Mouse (Mus musculus): ENCODE results near the gene Dgkb. TPM values are rescaled to one million over a fixed set of nuclear protein-coding genes. Genes with fewer than 3 reads are reported as not detected.

Gene Dgkb
- polyA plus RNA-seq, 2 experiments: 0.03 TPM; not detected in 1

DNA sequence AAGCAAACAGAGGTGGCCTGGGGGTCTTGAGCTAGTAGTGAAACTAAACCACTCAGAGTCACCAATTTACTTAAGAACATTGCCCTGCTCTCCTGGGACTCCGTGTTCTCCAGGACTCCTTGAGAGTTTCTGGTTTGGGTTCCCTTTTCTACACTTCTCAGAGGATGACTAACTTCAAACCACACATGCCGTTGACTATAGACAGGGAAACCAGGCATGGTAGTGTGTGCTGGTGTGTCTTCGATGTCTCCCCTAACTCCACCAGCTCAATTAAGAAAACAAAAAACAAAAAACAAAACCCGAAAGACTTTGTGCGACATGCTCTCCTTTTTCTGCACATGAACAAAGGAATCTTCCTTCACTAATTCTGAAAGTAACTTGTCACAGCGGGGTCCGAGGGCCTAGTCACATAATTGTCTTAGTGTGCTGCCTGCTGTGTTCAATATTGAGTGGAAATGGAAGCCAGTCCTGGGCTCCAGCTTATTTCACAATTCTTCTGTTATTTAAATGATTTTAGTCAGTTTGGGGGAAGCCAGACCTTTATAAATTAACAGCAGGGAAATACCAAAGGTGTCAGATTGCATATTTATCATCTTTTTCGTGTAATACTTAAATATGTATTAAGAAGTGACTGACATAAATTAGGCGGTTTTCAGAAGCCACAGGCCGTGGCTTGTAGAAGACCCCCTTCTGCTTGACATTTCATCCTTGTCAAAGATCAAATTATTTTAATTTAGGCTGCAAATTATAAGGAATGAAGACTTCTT lies 618.0 kb downstream of the Dgkb start:
- WGBS (ENCODE audit: insufficient replicate concordance): 56% methylated on average over 10 of the region's 10 CpGs
- H3K27ac ChIP-seq: no peak overlapping the region

DNA sequence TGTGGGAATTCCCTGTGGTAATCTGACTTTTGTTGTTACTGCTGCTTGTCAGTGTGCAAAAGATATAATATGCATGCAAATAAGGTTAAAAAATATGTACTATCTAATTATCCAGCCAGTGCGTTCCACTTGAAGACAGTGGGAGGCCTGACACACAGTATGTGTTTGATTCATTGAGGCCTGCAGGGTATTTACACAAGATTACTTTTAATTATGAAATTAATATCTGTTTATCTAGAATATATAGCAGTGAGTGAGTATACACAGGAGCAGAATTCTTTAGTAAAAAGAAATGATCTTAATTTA lies 618.6 kb downstream of the Dgkb start:
- Histone ChIP-seq H3K36me3 (replicated peaks; ENCODE audit: control insufficient read depth, insufficient read depth, low read depth) (no peaks in the 10 kb centered on the region), H3K27ac (no peak overlapping the region), H3K27me3 (ENCODE audit: control insufficient read depth, insufficient read depth, low read length) (no peaks in the 10 kb centered on the region), H3K9ac (replicated peaks) (no peak overlapping the region), H3K4me1 (replicated peaks; ENCODE audit: control insufficient read depth in 2 of 2, insufficient read depth in 2 of 2, low read length in 1 of 2) (no peaks in the 10 kb centered on the region), H3K4me3 (ENCODE audit: insufficient read depth in 1 of 2, low read depth in 2 of 2, low read length in 2 of 2) (no peak overlapping the region), H3K9me3 (ENCODE audit: control insufficient read depth, low read length) (no peaks in the 10 kb centered on the region), H3K4me2 (ENCODE audit: low read depth) (no peak overlapping the region)
- TF ChIP-seq EP300 (IDR thresholded peaks at IDR 0.05; ENCODE audit: low read depth) (no peak), CTCF (IDR thresholded peaks at IDR 0.05; ENCODE audit: low read depth) (no peak)
- 62% methylated on average over 1 of the region's 1 CpGs for WGBS (ENCODE audit: insufficient replicate concordance)
- ATAC-seq (ENCODE audit: insufficient read depth) (no peak), DNase-seq (ENCODE audit: low read depth in 3 of 3, low spot score in 3 of 3) (no peak)

More for the DNA sequence above, 618.0 kb downstream of the Dgkb start:
- DNase-seq (ENCODE audit: low read depth in 3 of 3, low spot score in 3 of 3) (no peak), ATAC-seq (ENCODE audit: insufficient read depth) (no peak)
- H3K36me3 ChIP-seq (replicated peaks; ENCODE audit: control insufficient read depth, insufficient read depth, low read depth): no peaks in the 10 kb centered on the region
- no peaks in the 10 kb centered on the region for H3K9me3 ChIP-seq (ENCODE audit: control insufficient read depth, low read length)
- H3K9ac ChIP-seq (replicated peaks): no peak overlapping the region
- TF ChIP-seq CTCF (IDR thresholded peaks at IDR 0.05; ENCODE audit: low read depth) (no peak), EP300 (IDR thresholded peaks at IDR 0.05; ENCODE audit: low read depth) (no peak)
- no peaks in the 10 kb centered on the region for H3K4me1 ChIP-seq (replicated peaks; ENCODE audit: control insufficient read depth in 2 of 2, insufficient read depth in 2 of 2, low read length in 1 of 2)
- H3K4me3 ChIP-seq (ENCODE audit: insufficient read depth in 1 of 2, low read depth in 2 of 2, low read length in 2 of 2): no peak overlapping the region
- no peak overlapping the region for H3K4me2 ChIP-seq (ENCODE audit: low read depth)
- H3K27me3 ChIP-seq (ENCODE audit: control insufficient read depth, insufficient read depth, low read length): no peaks in the 10 kb centered on the region

DNA sequence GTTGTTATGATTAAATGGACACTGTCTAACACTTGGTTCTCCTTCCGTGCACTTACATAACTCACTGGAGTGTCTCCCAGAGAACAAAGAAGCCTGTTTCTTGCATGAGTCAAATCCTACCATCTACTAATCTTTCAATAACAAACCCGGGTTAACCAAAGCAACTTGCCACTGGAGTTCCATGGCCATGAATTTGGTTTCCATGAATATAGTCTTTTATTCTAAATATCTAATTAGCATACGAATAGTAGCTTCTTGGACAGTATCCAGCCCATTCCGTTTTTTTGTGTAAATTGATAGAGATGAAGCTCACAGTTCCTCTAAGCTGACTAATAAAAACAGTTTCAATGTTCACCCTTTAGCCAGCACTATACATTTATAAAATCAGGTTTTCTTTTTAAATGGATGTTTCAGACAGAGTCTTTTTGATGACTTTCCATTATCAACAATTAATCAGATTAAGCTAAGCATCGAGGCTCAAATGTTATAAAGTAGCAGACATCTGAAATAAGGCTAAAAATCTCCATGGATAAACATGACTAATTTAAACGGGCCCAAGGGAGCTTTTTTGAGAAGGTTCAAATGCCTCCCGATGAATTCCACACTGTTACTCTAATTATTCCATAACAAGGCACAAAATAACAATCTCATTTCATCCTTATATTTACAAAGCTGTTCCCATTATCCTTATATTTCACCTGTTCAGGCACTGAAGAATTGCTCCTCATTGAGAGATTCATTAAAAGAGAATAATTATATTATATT lies 633.0 kb downstream of the Dgkb start:
- H3K27ac ChIP-seq: no peak overlapping the region
- no peaks in the 10 kb centered on the region for H3K27me3 ChIP-seq (ENCODE audit: control insufficient read depth, insufficient read depth, low read length)
- no peaks in the 10 kb centered on the region for H3K9me3 ChIP-seq (ENCODE audit: control insufficient read depth, low read length)
- no peak overlapping the region for H3K4me3 ChIP-seq (ENCODE audit: insufficient read depth in 1 of 2, low read depth in 2 of 2, low read length in 2 of 2)
- ATAC-seq (ENCODE audit: insufficient read depth) (no peak), DNase-seq (ENCODE audit: low read depth in 3 of 3, low spot score in 3 of 3) (no peak)
- 53% methylated on average over 7 of the region's 7 CpGs for WGBS (ENCODE audit: insufficient replicate concordance)
- H3K4me1 ChIP-seq (replicated peaks; ENCODE audit: control insufficient read depth in 2 of 2, insufficient read depth in 2 of 2, low read length in 1 of 2): no peaks in the 10 kb centered on the region
- TF ChIP-seq EP300 (IDR thresholded peaks at IDR 0.05; ENCODE audit: low read depth): no peak
- H3K9ac ChIP-seq (replicated peaks): no peak overlapping the region
- no peak overlapping the region for H3K4me2 ChIP-seq (ENCODE audit: low read depth)
- no peaks in the 10 kb centered on the region for H3K36me3 ChIP-seq (replicated peaks; ENCODE audit: control insufficient read depth, insufficient read depth, low read depth)

DNA sequence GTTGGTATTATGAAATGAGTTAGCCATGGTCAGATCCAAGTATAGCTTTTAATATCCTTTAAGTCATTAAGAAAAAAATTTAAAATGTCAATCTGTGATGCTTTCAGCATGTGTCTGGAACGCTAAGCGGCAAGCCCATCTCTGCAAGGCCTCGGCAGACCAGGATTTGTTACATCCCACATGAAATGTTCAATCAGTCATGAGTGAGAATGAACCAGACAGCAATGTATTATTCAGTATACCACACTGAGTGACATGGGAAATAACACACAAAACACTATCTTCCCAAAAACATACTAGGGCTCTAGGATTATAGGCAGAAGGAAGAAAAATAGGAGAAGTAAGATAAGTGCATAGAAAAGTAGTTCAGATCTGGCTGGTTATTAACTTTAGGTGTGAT lies 634.2 kb downstream of the Dgkb start:
- 76% methylated on average over 3 of the region's 3 CpGs for WGBS (ENCODE audit: insufficient replicate concordance)
- ATAC-seq (ENCODE audit: insufficient read depth): no peak
- Histone ChIP-seq H3K9ac (replicated peaks) (no peak overlapping the region), H3K4me1 (replicated peaks; ENCODE audit: control insufficient read depth in 2 of 2, insufficient read depth in 2 of 2, low read length in 1 of 2) (no peaks in the 10 kb centered on the region), H3K4me3 (ENCODE audit: insufficient read depth in 1 of 2, low read depth in 2 of 2, low read length in 2 of 2) (no peak overlapping the region), H3K9me3 (ENCODE audit: control insufficient read depth, low read length) (no peaks in the 10 kb centered on the region), H3K27me3 (ENCODE audit: control insufficient read depth, insufficient read depth, low read length) (no peaks in the 10 kb centered on the region), H3K27ac (no peak overlapping the region), H3K36me3 (replicated peaks; ENCODE audit: control insufficient read depth, insufficient read depth, low read depth) (no peaks in the 10 kb centered on the region), H3K4me2 (ENCODE audit: low read depth) (no peak overlapping the region)
- no peak for DNase-seq (ENCODE audit: low read depth in 3 of 3, low spot score in 3 of 3)
- TF ChIP-seq EP300 (IDR thresholded peaks at IDR 0.05; ENCODE audit: low read depth) (no peak), CTCF (IDR thresholded peaks at IDR 0.05; ENCODE audit: low read depth) (no peak)

DNA sequence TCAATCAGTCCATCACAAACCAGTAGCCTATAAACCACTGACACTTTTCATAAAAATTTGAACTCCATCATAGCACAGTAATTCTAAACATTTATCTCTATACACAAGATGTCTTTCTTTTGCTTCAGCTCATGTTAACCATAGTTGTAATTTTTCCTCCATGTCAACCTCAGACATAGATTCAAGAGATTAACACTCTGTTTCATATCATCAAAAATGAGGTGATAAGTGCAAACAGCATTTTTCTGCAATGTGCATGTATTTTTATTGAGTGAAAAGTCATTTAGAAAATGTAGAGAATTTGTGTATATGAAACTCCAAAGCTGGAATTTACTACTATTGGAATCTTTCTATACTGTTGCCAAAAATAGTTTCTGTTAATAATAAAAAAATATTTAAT lies 650.7 kb downstream of the Dgkb start:
- H3K27ac ChIP-seq: no peak overlapping the region
- no peaks in the 10 kb centered on the region for H3K27me3 ChIP-seq (ENCODE audit: control insufficient read depth, insufficient read depth, low read length)
- no peak overlapping the region for H3K9ac ChIP-seq (replicated peaks)
- H3K4me1 ChIP-seq (replicated peaks; ENCODE audit: control insufficient read depth in 2 of 2, insufficient read depth in 2 of 2, low read length in 1 of 2): no peaks in the 10 kb centered on the region
- H3K9me3 ChIP-seq (ENCODE audit: control insufficient read depth, low read length): no peaks in the 10 kb centered on the region
- no peak overlapping the region for H3K4me3 ChIP-seq (ENCODE audit: insufficient read depth in 1 of 2, low read depth in 2 of 2, low read length in 2 of 2)
- H3K4me2 ChIP-seq (ENCODE audit: low read depth): no peak overlapping the region
- DNase-seq (ENCODE audit: low read depth in 3 of 3, low spot score in 3 of 3) (no peak), ATAC-seq (ENCODE audit: insufficient read depth) (no peak)
- TF ChIP-seq EP300 (IDR thresholded peaks at IDR 0.05; ENCODE audit: low read depth): no peak
- no peak for TF ChIP-seq CTCF (IDR thresholded peaks at IDR 0.05; ENCODE audit: low read depth)
- no peaks in the 10 kb centered on the region for H3K36me3 ChIP-seq (replicated peaks; ENCODE audit: control insufficient read depth, insufficient read depth, low read depth)

Measured in liver, embryonic 14.5 days (tissue).